Mouse (Mus musculus): ENCODE data around the gene Atp1a1.

The Atp1a1 gene

GRCm38 (mm10) chr3:101552621-101553620 is 51.6 kb downstream of the Atp1a1 start:
- no peak for DNase-seq (ENCODE audit: low read depth)

- peak; percentile 37 for DNase-seq (ENCODE audit: low read depth)
These were observed 52.8 kb downstream of the Atp1a1 start for GRCm38 (mm10) chr3:101551457-101552230.

- DNase-seq (ENCODE audit: low read depth) = no peak
These were observed 54.7 kb downstream of the Atp1a1 start for GRCm38 (mm10) chr3:101549749-101550148.

- DNase-seq (ENCODE audit: low read depth) = no peak
These were observed 60.4 kb downstream of the Atp1a1 start for GRCm38 (mm10) chr3:101544116-101544515.

- DNase-seq (ENCODE audit: low read depth) = no peak
These were observed 62.9 kb downstream of the Atp1a1 start for GRCm38 (mm10) chr3:101541571-101541970.

- DNase-seq (ENCODE audit: low read depth) = no peak
These were observed 63.9 kb downstream of the Atp1a1 start for GRCm38 (mm10) chr3:101540568-101540967.

GRCm38 (mm10) chr3:101536322-101536721 is 68.2 kb downstream of the Atp1a1 start:
- no peak for DNase-seq (ENCODE audit: low read depth)

- no peak for DNase-seq (ENCODE audit: low read depth)
These were observed 70.2 kb downstream of the Atp1a1 start for GRCm38 (mm10) chr3:101534311-101534710.

GRCm38 (mm10) chr3:101533373-101533772 is 71.1 kb downstream of the Atp1a1 start:
- DNase-seq (ENCODE audit: low read depth) = no peak

- DNase-seq (ENCODE audit: low read depth) = no peak
These were observed 73.6 kb downstream of the Atp1a1 start for GRCm38 (mm10) chr3:101530928-101531327.

GRCm38 (mm10) chr3:101528900-101529594 is 75.4 kb downstream of the Atp1a1 start:
- DNase-seq (ENCODE audit: low read depth) = no peak

GRCm38 (mm10) chr3:101528157-101528899 is 76.2 kb downstream of the Atp1a1 start:
- DNase-seq (ENCODE audit: low read depth) = no peak

GRCm38 (mm10) chr3:101526603-101527002 is 77.9 kb downstream of the Atp1a1 start:
- no peak for DNase-seq (ENCODE audit: low read depth)
